Mouse (Mus musculus): ENCODE data around the gene Srebf1.

Srebf1 gene

DNA sequence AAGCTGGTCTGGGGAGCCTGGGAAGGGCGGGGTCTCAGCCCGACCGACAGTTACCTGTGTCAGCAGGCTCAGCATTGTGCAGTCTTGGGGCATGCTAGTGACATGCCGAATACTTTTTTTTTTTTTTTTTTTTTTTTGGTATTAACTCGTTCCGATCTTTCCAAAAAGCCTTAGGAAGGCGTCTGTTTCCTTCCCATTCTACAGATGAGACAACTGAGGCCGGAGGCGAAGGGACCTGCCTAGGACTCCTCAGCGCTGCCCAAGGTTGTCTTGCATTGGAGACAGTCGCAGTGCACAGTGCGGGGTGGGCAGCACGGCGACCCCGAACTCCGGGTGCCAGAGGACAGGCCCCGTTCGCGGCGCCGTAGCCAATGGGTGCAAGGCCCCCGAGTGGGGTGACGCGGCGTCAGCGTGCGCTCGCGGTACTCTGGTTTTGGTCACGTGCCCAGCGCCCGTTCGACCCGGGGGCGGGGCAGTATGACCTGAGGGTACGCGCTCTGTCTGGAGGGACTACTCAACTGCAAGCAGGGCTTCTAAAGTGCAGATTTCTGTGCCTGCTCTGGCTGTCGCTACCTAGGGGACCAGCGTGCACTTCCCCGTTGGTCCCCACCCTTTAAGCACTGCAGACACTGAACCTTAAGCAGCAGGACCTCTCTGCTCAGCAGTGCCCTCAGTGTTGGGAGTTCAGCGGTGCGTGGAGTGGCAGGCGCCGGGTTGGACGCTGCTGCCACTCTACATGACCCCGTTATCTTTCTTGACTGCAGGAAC is at the start of gene Srebf1:
Srebf1 (minus strand) TSS at position 113 of the 768 bp plus-strand sequence.
- no peak for DNase-seq (ENCODE audit: low spot score)

DNA sequence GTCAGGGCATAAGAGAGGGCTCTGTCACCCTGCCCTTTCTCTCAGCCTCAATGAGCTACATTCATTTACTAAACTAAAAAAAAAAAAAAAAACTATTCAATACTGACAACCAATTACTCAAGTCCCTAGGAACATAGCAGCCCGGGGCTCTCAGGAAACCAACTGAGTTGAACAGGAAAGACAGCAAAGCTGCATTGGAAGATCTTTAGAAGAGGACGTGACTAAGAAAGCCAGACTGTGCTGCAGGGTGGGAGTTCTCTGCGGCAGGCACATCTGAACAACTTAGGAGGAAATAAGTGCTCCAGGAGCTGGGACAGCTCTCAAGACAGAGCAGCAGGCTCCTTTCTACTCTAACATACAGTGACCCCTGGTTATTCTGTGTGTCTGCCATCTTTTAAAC is 46.2 kb upstream of the Srebf1 start:
- no peak for DNase-seq (ENCODE audit: low spot score)

DNA sequence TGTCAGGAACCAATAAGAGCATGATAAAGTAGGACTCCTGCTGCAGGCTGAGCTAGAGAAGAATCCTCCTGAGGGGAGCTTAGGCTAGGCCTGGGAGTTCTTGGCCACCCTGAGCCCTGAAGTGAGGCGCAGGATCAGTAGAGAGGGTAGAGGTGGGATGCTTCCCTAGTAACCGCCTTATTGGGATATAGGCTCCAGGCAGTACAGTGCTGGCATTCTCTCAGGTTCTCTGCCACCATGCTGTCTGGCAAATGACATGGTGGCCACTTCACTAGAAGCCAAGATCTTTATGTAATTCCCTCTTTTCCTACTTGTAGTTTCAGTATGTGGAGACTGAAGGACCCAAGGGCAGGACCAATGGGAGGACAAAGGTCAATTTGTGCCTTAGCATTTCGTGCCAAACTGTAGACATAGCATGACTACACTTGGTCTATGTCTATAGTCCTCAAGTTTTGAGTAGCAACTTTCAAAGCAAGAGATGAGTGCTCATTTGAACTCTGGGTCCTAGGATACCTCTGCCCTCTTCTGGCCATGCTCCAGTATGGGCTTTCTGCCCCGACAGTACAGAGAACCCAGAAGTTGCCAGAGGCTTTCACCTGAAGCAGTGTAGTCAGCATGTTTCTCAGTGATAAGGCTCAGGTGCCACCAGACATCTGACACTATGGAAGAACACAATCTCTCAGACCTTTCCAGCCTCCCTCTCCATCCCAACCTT is 43.0 kb upstream of the Srebf1 start:
- DNase-seq (ENCODE audit: low spot score), result no peak

DNA sequence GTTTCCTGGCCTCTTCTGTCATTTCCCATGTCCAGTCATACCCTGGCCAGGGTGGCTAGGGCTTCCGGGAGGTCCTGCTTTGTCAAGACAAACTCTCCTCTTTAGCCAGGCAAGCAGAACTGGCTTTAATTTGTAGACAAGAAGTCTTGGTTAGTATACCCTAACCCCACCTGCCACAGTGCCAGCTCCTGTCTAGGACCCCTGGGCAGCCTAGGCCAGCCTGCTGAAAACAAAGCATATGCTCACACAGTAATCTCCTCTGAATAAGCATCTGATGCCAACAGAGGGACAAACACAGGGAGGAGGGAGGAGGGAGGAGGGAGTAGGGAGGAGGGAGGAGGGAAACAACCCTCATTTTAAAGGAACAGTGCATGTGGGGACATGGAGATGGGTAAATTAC is 42.3 kb upstream of the Srebf1 start:
- DNase-seq (ENCODE audit: low spot score), result no peak

DNA sequence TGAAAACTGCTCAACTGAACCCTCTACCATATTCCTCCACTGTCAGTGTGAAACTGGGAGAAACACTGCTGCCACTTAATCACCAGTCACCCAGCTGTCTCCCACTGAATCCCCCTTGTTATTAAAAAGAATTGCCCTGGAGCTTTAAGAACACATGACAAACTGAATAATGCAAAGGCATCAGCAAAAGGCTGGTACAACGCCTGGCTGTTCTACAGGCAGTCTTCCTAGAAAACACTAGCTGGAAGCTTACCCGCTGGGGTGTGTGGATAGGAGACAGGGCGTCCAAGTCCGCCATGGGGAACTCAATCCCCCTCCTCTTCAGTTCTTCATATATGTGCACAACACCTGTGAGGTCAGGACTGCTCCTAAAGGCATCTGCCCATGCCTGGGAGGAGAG is 40.0 kb upstream of the Srebf1 start:
- no peak for DNase-seq (ENCODE audit: low spot score)

DNA sequence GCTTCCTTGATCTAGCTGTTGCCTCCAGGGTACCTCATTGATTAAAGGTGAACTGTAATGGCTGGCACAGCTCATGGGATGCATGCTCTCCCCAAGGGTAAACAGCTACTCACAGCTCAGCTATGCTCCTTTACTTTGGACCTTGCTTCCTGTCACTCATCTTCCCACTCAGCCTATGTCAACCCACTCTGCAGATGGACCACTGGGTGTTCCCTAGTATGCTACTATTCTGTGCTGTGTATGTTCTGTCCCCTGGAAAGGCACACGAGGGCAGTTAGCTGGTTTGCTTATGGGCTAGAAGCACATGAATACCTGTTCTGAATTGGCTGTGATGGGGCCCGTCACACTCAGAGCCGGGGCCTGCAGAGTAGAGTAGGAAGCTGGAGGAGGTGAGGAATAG is 38.4 kb upstream of the Srebf1 start:
- DNase-seq (ENCODE audit: low spot score), result no peak

DNA sequence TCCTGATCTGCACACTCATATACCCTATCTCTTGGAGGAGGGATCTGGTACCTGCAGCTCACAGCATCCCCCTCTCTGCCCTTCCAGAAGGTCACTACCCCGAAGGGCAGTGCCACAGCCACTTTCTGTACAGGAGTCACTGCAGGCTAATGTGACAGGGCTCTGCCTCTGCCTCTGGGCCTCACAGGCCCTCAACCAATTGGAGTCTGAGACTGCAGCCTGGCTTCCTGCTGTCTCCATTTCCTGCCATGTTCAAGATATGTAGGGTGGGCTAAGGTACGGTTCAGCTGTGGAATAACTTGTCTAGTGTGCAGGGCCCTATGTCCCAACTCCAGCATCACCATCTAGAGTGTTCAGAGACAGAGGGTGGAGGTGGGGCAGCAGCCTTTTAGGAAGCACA is 35.3 kb upstream of the Srebf1 start:
- DNase-seq (ENCODE audit: low spot score), result no peak

DNA sequence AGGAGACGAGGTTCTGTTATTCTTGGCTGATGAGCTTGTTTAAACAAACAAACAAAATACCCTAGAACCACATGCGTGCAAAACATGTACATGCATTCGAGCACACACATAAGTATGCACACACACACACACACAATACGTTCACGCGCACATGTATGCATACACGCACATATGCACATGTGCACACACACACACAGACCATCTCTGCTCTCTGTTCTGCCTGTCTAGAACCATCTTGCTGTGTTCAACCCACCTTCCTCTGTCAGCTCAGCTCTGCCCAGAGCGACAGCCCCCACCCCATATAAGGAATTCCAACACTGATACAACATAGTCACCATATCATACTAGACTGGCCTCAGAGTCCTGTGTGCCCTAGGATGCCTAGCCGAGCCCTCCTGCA is 34.3 kb upstream of the Srebf1 start:
- no peak for DNase-seq (ENCODE audit: low spot score)

DNA sequence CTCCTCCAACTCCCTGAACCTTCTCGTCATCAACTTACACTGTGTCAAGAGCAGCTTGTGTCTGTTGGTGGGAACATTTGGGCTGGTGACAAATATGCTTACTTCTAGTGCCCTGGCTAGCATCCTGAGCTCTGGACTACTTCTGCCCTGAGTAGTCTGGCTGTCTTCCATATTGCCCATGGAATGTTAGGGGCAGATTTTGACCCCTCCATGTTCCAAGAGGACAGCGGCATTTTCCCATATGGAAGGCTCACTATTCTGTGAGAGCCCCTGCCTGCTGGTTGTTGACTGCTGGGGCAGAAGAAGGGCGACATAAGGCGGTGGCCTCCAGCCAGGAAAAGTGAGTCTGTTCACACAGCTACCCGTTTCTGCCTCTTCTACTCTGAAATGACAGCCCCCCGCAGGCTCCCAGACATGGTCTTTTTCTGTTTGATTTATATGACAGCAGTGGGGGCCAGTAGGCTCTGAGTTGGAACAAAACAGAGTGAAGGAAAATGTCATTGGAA is 33.8 kb upstream of the Srebf1 start:
- DNase-seq (ENCODE audit: low spot score), result peak; percentile 48

DNA sequence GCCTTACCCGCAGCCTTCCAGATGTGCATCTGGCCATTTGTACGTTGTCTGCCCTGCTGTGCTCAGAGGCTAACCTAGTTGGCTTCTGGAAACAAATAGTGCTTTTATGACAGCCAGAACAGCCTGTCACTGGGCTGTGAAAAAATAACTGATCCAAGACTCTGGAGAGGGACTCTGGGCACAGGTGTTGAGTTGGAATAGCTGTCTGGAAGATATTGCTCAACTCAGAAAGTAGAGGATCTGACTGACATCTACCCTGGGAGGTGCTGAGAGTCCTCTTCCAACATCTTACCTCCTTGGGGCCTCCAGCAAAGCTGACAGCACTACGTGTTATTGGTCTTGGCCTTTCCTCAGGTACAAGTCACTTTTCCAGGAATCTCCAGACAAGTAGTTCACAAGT is 33.3 kb upstream of the Srebf1 start:
- DNase-seq (ENCODE audit: low spot score), result no peak

DNA sequence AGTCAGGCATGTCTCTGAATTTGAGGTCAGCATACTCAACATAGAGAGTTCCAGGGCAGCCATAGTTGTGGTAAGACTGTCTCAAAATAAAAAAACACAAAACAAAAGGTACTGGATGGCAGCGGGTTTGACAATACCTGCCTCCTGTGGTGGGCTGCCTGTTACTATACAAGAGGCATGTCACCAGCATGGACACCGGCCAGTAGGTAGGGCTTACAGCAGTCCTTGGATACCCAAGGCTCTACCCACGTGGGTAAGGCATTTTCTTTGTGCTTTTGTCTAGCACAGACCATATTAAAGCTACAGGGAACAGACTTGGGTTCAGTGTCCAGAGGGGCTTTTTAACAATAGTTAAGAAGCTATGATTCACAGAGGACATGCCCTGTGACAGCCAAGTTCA is 32.8 kb upstream of the Srebf1 start:
- DNase-seq (ENCODE audit: low spot score), result no peak

DNA sequence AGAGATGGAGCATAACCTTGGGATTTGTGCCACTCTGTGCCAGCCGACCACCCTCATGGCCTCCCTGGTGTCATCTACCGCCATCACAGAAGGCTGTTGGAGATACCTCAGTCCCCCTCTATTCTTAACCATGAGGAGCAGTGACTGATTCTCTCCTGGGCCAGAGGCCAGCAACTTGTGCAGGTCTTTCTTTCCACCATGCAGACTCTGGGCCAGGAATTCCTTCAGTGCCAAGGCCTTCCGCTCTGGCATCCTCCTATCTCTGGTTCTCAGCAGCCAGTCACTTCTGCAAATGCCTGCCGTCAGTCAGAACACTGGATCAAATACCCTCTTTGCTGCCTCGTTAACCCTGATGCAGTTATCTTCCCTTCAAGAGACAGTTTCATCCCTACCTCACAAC is 31.9 kb upstream of the Srebf1 start:
- DNase-seq (ENCODE audit: low spot score), result no peak

DNA sequence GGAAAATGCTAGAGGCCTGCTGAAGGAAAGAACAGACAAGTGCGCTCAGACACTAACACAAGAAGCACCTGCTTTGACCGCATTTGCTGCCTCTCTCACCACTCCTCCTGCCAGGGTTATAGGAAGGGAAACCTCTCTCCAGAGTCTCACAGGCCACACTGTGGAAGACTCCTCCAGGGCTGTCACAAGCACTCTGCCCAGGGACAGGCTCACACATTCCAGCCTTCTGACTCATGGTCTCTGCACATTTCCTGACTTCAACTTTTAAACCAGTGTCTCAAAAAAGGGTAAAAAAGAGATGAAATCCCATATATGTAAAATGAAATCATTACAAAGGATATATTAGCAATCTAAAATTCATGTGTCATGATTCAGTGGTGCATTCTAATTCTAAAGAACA is 31.2 kb upstream of the Srebf1 start:
- DNase-seq (ENCODE audit: low spot score), result no peak

DNA sequence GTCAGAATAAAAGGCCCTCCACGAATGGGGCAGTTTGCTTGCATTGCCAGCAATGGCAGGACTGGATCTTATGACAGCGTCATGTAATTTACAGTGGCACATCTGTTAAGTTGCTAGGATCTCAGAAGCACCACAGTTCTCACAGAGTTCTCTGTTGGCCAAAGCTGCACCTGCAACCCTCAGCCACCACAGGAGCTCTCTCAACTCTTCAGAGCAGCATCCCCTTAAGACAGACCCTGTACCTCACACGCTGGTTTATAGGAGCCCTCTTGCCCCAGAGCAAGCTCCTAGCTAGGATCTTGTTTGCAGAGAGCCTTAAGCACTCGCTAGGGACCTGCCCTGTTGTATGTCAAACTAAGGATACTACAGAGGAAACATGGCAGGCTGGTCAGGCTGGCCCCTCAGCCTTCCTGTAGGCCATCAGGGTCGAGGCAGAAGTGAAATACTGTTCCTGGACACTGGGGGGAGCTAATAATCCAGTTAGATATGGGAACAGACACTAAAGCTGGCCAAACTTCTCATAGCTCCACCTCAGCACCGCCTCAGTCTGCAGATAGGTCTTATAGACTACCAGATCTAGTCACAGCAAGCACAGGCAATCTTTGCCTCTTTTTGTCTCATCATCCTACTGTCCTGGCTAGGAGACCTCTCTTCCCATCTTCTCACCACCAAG is 28.7 kb upstream of the Srebf1 start:
- peak; percentile 49 for DNase-seq (ENCODE audit: low spot score)

DNA sequence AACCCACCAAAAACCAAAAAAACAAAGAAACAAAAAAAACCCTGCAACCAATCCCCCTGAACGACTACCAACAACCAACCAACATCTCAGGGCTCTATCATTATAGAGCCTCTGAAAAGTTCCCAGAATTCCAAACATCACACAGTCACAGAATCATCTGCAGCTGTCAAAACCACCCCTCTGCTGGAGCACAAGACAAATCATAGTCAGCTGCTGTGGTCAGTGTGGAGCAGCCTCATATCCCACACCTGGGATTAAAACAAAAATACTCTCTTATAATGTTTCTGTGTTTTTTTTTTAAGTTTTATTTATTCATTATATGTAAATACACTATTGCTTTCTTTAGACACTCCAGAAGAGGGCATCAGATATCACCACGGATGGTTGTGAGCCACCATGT is 27.5 kb upstream of the Srebf1 start:
- no peak for DNase-seq (ENCODE audit: low spot score)

DNA sequence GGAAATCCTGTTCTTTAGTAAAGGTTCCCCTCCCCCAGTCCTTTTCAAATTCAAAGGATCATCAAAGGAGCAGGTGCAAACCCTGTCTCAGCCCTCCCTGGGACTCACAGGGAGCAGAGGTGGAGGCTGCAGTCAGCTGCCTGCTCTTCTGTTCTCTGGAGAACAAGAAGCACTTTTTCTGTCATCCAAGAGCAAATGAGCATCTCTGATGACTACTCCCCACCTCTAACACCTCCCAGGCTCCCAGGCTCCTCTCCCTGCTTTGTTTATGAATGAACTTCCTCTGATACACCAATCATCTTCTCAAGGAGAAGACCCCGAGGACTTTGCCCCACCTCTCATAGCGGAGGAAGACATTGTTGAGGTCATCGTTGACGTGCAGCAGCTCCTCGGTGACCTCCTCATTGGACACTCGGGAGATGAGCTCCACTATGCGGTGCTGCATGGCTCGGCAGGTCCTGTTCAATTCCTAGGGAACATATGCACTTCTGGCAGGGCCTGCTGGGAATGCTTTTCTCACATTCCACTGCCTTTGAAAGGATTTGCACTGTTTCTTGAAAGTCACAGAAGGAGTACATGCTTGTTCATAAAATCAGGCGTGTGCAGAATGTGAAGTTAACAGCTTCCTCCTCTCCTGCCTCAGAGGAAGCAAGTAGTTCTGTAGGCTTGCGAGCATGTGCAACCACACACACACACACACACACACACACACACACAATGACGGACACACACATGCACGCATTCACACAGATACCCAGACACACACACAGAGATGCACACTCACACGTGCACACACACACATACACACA is 26.4 kb upstream of the Srebf1 start:
- DNase-seq (ENCODE audit: low spot score), result no peak

DNA sequence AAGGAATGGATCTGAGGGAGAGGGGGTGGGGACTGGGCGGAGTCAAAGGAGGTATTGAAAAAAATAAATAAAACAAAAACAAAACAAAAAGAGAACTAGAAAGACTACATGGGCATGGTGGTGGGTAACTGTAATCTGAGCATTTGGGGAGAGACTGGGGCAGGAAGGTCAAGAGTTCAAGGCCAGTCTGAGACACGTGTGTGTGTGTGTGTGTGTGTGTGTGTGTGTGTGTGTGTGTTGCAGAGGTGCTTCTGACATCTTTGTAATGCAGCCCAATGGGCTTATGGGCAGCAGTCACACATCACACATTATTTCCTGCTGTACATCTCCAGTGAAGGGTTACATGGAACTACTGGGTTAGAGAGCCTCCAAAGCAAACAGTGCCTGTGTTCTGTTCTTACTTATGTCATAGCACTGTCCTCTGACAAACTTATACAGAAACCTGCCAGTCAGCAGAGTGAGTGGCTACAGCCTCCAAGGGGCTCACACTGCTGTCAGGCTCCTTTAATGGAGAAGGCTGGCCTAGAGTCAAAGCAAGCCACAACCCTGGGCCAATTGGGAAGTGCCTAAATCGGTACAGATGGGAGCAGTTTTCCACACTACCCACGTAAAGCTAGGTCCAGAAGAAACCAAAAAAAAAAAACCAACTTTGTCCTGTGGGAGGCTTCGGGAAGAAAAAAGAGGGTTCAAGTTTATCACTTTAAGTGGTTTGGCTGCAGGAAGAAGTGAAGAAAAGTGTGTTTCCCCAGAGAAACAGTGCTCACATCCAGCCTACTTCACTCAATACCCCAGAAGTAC is 25.6 kb upstream of the Srebf1 start:
- DNase-seq (ENCODE audit: low spot score), result no peak

DNA sequence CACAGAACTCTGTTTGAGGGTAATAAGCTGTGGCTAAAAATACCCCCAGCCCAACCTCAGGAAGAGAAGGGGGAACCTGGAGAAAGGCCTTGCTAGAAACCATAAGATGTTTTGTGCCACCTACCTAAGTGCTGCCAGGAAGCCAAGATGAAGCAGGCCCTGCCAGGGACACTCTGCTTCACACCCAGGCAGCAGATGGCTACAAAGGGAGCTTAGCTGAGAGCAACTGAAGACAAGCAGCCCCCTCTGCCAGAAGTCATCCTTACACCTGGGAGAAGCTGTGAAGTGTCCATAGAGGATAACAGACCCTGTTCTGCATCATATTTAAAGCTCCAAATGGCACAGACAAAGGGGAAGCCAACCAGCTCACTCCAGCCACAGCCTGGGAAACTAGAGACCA is 23.7 kb upstream of the Srebf1 start:
- DNase-seq (ENCODE audit: low spot score), result no peak

DNA sequence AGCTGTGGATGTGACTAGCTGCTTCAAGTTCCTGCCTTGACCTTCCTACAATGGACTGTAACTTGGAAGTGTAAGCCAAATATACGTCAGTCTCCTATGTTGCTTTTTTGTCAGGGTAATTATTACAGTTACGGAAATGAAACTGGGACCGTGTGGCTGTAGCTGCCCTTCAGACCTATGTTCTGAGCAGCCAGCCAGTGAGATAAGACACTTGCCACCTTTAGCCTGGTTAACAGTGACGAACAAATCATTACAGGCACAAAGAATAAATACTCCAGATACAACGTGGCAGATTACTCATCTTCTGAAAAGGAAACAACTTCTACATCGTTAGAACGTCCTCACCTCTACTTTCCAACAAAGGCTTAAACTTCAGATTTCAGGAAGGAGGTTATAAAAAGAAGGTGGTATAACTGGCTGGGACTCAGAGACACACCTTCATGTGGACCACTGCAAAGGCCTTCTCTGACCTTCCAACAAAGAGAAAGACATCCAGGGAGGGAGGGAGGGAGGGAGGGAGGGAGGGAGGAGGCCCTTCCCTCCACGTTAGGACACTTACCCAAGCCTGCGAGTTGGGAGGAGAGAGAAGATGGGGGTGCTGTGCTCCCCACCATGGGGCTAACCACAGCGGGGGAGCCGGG is 22.2 kb upstream of the Srebf1 start:
- no peak for DNase-seq (ENCODE audit: low spot score)

DNA sequence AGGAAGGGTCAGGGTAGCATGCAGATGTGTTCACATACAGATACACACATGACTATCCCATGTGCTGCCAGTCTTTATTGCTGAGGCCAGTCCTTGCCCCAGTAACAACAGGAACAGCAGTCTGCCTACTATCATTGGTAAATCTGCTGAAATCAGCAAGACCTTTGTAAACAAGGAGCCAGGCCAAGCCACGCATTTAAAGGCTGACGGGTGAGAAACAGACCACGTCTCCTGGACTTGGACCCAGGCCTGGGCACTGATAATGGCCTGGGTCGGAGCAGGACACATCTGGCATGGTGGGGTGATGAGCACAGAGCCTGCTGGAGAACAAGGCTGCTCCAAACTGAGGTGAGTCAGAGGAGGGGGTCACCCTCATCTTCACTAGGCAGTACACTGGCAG is 18.1 kb upstream of the Srebf1 start:
- no peak for DNase-seq (ENCODE audit: low spot score)

DNA sequence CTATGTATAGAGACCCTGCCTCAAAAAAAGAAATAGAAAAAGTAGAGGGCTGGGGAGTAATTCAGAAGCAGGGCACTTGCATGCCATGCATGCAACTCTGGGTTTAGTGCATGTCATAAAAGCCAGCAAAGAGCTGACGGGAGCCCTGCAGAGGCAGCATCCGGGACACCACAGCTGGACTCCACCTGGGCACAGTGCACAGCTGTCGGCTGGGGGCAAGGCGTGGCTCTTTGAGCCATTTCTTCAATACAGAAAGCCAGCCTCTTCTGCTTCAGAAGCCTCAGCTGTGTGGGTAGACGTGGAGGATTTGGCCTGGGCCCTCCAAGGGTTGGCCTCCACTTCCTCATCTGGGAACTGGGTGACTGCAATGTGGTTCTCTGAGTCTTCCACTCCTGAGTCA is 13.0 kb upstream of the Srebf1 start:
- no peak for DNase-seq (ENCODE audit: low spot score)
